Mouse (Mus musculus) lung, embryonic 14.5 days (tissue): ENCODE data around the gene Mycbp2. TPM values are rescaled to one million over a fixed set of nuclear protein-coding genes. Genes with fewer than 3 reads are reported as not detected.
A peak's percentile ranks its signal among the peaks of the same experiment; 100 is the strongest.

Source experiments
- ATAC-seq: fragments of 200-750 bp; cut with Nextera tagmentation; 2 replicates; pipeline ENCODE4 v1.8.0; 2017; ENCODE audit warnings: mild to moderate bottlenecking, moderate TSS enrichment, moderate library complexity; ENCODE audit not compliant: insufficient read depth
- DNase-seq: peaks from one replicate; pipeline ENCODE4 v3.0.0-alpha.2; 2015
- H3K27ac ChIP-seq: fragments of 300-500 bp; sonication (generic); 2 replicates; pipeline ENCODE4 v1.5.1; 2014; ENCODE audit warnings: low read depth, mild to moderate bottlenecking, moderate library complexity
- H3K27me3 ChIP-seq: fragments of 300-500 bp; sonication (generic); 2 replicates; pipeline ENCODE4 v1.6.1; 2014; ENCODE audit warnings: low read length, control low read depth; ENCODE audit not compliant: insufficient read depth
- H3K36me3 ChIP-seq: fragments of 300-500 bp; sonication (generic); 2 replicates; pipeline ENCODE4 v1.6.1; 2014; ENCODE audit warnings: control low read depth; ENCODE audit not compliant: insufficient read depth
- H3K4me1 ChIP-seq: fragments of 300-500 bp; sonication (generic); 2 replicates; pipeline ENCODE4 v1.6.1; 2014; ENCODE audit warnings: antibody characterized with exemption, control low read depth; ENCODE audit not compliant: insufficient read depth
- H3K4me2 ChIP-seq: fragments of 300-500 bp; sonication (generic); 2 replicates; pipeline ENCODE4 v1.6.1; 2014; ENCODE audit warnings: mild to moderate bottlenecking
- H3K4me3 ChIP-seq: fragments of 300-500 bp; sonication (generic); 2 replicates; pipeline ENCODE4 v1.5.1; 2014; ENCODE audit warnings: low read depth, low read length
- H3K9ac ChIP-seq: fragments of 300-500 bp; sonication (generic); 2 replicates; pipeline ENCODE4 v1.6.1; 2014
- H3K9me3 ChIP-seq: fragments of 300-500 bp; sonication (generic); 2 replicates; pipeline ENCODE4 v1.6.1; 2016; ENCODE audit warnings: low read depth, low read length, control low read depth
- CTCF ChIP-seq: IDR thresholded peaks from 2 replicates; pipeline ENCODE4 v1.5.1; 2016; ENCODE audit warnings: antibody characterized with exemption, low read depth
- WGBS: fragments of 180-500 bp; shearing (Covaris S2); extraction: QIAGEN DNeasy Blood & Tissue Kit; methylation state at CpG from one replicate; pipeline ENCODE4 v1.1.7; 2014; 5-methylcytosine and 5-hydroxymethylcytosine counted together
- polyA plus RNA-seq: library from polyadenylated mRNA; unstranded; fragments of >200 nt; fragmentation: Nextera tagmentation; extraction: Ambion mirVana; gene quantifications from 2 replicates; pipeline ENCODE4 v1.2.1, GENCODE M21; 2014

The Mycbp2 gene
- 22.7 and 24.5 TPM in 2 replicates for polyA plus RNA-seq

GRCm38 (mm10) chr14:103346729-103347505 lies at the start of gene Mycbp2:
Mycbp2 (minus strand) TSS chr14:103346814.
- peak; percentile 96 for DNase-seq
- peak within 1 kb of the TSS; percentile 86 for H3K27ac ChIP-seq
- TF ChIP-seq CTCF: no peak
- H3K4me2 ChIP-seq: peak within 1 kb of the TSS; percentile 83
- H3K9ac ChIP-seq: peak within 1 kb of the TSS; percentile 75
- peak within 1 kb of the TSS; percentile 73 for H3K4me3 ChIP-seq
- WGBS: 5% methylated on average over 41 of the region's 41 CpGs
- H3K4me1 ChIP-seq: peaks cover 6% of the 10 kb centered on the region; the same call in 1 of the 2 replicates
- no peaks in the 10 kb centered on the region for H3K36me3 ChIP-seq
- peak; percentile 99 for ATAC-seq
- H3K9me3 ChIP-seq: no peaks in the 10 kb centered on the region
- H3K27me3 ChIP-seq: no peaks in the 10 kb centered on the region

GRCm38 (mm10) chr14:103392391-103392790 lies 45.8 kb upstream of the Mycbp2 start:
- no peak for ATAC-seq
- no peak overlapping the region for H3K9ac ChIP-seq
- H3K4me2 ChIP-seq: no peak overlapping the region
- no peak overlapping the region for H3K4me3 ChIP-seq
- H3K36me3 ChIP-seq: no peaks in the 10 kb centered on the region
- 78% methylated on average over 7 of the region's 7 CpGs for WGBS
- H3K9me3 ChIP-seq: no peaks in the 10 kb centered on the region
- H3K27ac ChIP-seq: no peak overlapping the region
- DNase-seq: no peak
- H3K27me3 ChIP-seq: no peaks in the 10 kb centered on the region
- H3K4me1 ChIP-seq: no peaks in the 10 kb centered on the region
- no peak for TF ChIP-seq CTCF

DNA sequence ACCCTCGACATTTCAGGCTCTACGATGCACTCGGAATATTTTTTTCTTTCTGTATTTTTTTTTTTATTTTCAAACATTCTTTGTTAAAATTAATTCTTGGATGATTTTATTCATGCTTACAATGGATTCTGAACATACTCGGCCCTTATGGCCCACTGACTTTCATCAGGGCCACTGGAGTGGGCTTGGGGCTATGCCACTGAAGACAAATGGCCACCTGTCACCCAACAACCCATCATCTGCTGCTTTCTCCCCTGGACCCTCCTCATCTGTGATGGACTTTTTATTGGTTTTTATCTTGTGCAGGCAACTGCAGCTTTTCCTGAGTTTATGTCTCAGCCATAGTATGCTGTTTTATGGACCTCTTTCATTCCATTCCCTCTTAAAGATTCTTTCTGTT lies 40.8 kb upstream of the Mycbp2 start:
- ATAC-seq: no peak
- DNase-seq: no peak
- no peaks in the 10 kb centered on the region for H3K4me1 ChIP-seq
- no peak overlapping the region for H3K27ac ChIP-seq
- no peaks in the 10 kb centered on the region for H3K27me3 ChIP-seq
- no peak overlapping the region for H3K4me2 ChIP-seq
- no peak overlapping the region for H3K9ac ChIP-seq
- TF ChIP-seq CTCF: no peak
- no peaks in the 10 kb centered on the region for H3K36me3 ChIP-seq
- 86% methylated on average over 4 of the region's 4 CpGs for WGBS
- no peaks in the 10 kb centered on the region for H3K9me3 ChIP-seq
- H3K4me3 ChIP-seq: no peak overlapping the region

DNA sequence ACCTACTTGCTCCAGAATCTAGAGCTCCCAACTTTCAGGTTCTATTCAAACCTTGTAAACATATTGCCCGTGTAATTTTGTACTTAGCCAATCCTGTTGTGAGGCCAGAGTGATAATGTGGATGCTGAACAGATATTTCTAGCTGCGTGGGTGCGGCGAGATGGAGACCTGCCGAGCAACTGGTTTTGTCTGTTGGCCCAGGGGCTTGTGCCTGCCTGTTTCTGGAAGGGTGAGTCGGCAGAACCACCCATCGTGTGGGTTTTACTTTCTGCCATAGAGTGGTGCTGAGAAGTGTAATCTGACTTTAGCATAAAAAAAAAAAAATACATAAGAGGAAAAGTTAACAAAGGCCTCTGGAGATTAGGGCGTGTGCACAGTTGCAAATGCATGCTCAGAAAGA lies 40.3 kb upstream of the Mycbp2 start:
- no peak overlapping the region for H3K27ac ChIP-seq
- no peak overlapping the region for H3K4me2 ChIP-seq
- no peaks in the 10 kb centered on the region for H3K36me3 ChIP-seq
- no peak for TF ChIP-seq CTCF
- H3K4me1 ChIP-seq: no peaks in the 10 kb centered on the region
- H3K4me3 ChIP-seq: no peak overlapping the region
- ATAC-seq: no peak
- H3K27me3 ChIP-seq: no peaks in the 10 kb centered on the region
- no peaks in the 10 kb centered on the region for H3K9me3 ChIP-seq
- 61% methylated on average over 8 of the region's 8 CpGs for whole genome bisulfite sequencing
- no peak overlapping the region for H3K9ac ChIP-seq
- no peak for DNase-seq

GRCm38 (mm10) chr14:103385084-103385610 lies 38.5 kb upstream of the Mycbp2 start:
- Histone ChIP-seq H3K27me3 (no peaks in the 10 kb centered on the region), H3K9ac (no peak overlapping the region), H3K9me3 (no peaks in the 10 kb centered on the region), H3K27ac (no peak overlapping the region), H3K4me1 (no peaks in the 10 kb centered on the region), H3K4me3 (no peak overlapping the region), H3K4me2 (no peak overlapping the region), H3K36me3 (no peaks in the 10 kb centered on the region)
- no peak for DNase-seq
- WGBS: 58% methylated on average over 13 of the region's 13 CpGs
- no peak for ATAC-seq
- no peak for TF ChIP-seq CTCF

GRCm38 (mm10) chr14:103378703-103379102 lies 32.1 kb upstream of the Mycbp2 start:
- H3K9ac ChIP-seq: no peak overlapping the region
- H3K4me1 ChIP-seq: no peaks in the 10 kb centered on the region
- H3K27ac ChIP-seq: no peak overlapping the region
- WGBS: 68% methylated on average over 3 of the region's 3 CpGs
- ATAC-seq (no peak), DNase-seq (no peak)
- TF ChIP-seq CTCF: no peak
- no peaks in the 10 kb centered on the region for H3K36me3 ChIP-seq
- no peaks in the 10 kb centered on the region for H3K27me3 ChIP-seq
- no peak overlapping the region for H3K4me3 ChIP-seq
- H3K9me3 ChIP-seq: no peaks in the 10 kb centered on the region
- no peak overlapping the region for H3K4me2 ChIP-seq

GRCm38 (mm10) chr14:103376765-103377164 lies 30.2 kb upstream of the Mycbp2 start:
- 60% methylated on average over 3 of the region's 3 CpGs for WGBS
- ATAC-seq: no peak
- Histone ChIP-seq H3K27ac (no peak overlapping the region), H3K4me1 (no peaks in the 10 kb centered on the region), H3K36me3 (no peaks in the 10 kb centered on the region), H3K9ac (no peak overlapping the region), H3K27me3 (no peaks in the 10 kb centered on the region), H3K9me3 (no peaks in the 10 kb centered on the region), H3K4me3 (no peak overlapping the region), H3K4me2 (no peak overlapping the region)
- no peak for TF ChIP-seq CTCF
- no peak for DNase-seq
